Comparison of ENCODE assay signal across 8 mouse cellular contexts in genomic region chr4:57320606-57321327, GRCm38 (mm10). TPM values are rescaled to one million over a fixed set of nuclear protein-coding genes. Genes with fewer than 3 reads are reported as not detected.
A peak's percentile ranks its signal among the peaks of the same experiment; 100 is the strongest.
DNase-seq lines count a peak whose midpoint lies in the region; ATAC-seq lines count a peak whose summit lies in the region.

No protein-coding gene starts in this region.

- DNase-seq in adrenal gland, postnatal 10 days, result peak; percentile 62
- no peak for DNase-seq in adrenal gland, adult 8-10 months
- peak; percentile 89 for DNase-seq in midbrain, embryonic 11.5 days (ENCODE audit: low spot score, missing footprints)
- DNase-seq in frontal cortex, postnatal 36 days (ENCODE audit: low spot score in 2 of 2), result peak; percentile 36 to 65
- peak; percentile 27 to 60 for DNase-seq in layer of hippocampus, adult 8-10 months (ENCODE audit: low spot score in 2 of 2)
- peak; percentile 75 for DNase-seq in midbrain, embryonic 14.5 days

- no peak overlapping the region for H3K9ac ChIP-seq in midbrain, embryonic 11.5 days (ENCODE audit: low read length)
- H3K9ac ChIP-seq in midbrain, embryonic 13.5 days (replicated peaks), result no peak overlapping the region
- H3K9ac ChIP-seq in midbrain, embryonic 14.5 days (replicated peaks; ENCODE audit: low read length), result no peak overlapping the region

- no peak for ATAC-seq in midbrain, embryonic 11.5 days (ENCODE audit: low FRiP score)
- no peak for ATAC-seq in midbrain, embryonic 13.5 days
- ATAC-seq in midbrain, embryonic 14.5 days (ENCODE audit: low FRiP score, low TSS enrichment), result no peak
- ATAC-seq in activated CD4-positive, CD25-positive, alpha-beta regulatory T cell, adult 4 months, result no peak

- no peak overlapping the region for H3K27ac ChIP-seq in midbrain, embryonic 11.5 days (ENCODE audit: low read depth, low read length)
- no peak overlapping the region for H3K27ac ChIP-seq in midbrain, embryonic 13.5 days
- H3K27ac ChIP-seq in midbrain, embryonic 14.5 days (replicated peaks; ENCODE audit: low read depth, low read length), result no peak overlapping the region

- no peak overlapping the region for H3K4me3 ChIP-seq in midbrain, embryonic 11.5 days (ENCODE audit: low read depth, low read length)
- H3K4me3 ChIP-seq in midbrain, embryonic 13.5 days (replicated peaks), result no peak overlapping the region
- no peak overlapping the region for H3K4me3 ChIP-seq in midbrain, embryonic 14.5 days (replicated peaks; ENCODE audit: low read depth, low read length)

- H3K9me3 ChIP-seq in midbrain, embryonic 11.5 days (ENCODE audit: control insufficient read depth, low read length), result no peaks in the 10 kb centered on the region
- no peaks in the 10 kb centered on the region for H3K9me3 ChIP-seq in midbrain, embryonic 13.5 days
- H3K9me3 ChIP-seq in midbrain, embryonic 14.5 days (ENCODE audit: control insufficient read depth, low read length), result no peaks in the 10 kb centered on the region

- H3K36me3 ChIP-seq in midbrain, embryonic 11.5 days (ENCODE audit: control insufficient read depth, insufficient read depth, low read length), result no peaks in the 10 kb centered on the region
- no peaks in the 10 kb centered on the region for H3K36me3 ChIP-seq in midbrain, embryonic 13.5 days
- H3K36me3 ChIP-seq in midbrain, embryonic 14.5 days (ENCODE audit: control insufficient read depth, insufficient read depth, low read length), result no peaks in the 10 kb centered on the region

- H3K4me2 ChIP-seq in midbrain, embryonic 11.5 days, result no peak overlapping the region
- H3K4me2 ChIP-seq in midbrain, embryonic 13.5 days (replicated peaks), result no peak overlapping the region
- 0 out of 2 replicates have a peak overlapping the region, but pooled peaks have one; percentile 4 for H3K4me2 ChIP-seq in midbrain, embryonic 14.5 days (ENCODE audit: low read length)

- WGBS in midbrain, embryonic 11.5 days, result 42% methylated on average over 23 of the region's 23 CpGs
- 41% methylated on average over 23 of the region's 23 CpGs for WGBS in midbrain, embryonic 13.5 days
- 42% methylated on average over 23 of the region's 23 CpGs for WGBS in midbrain, embryonic 14.5 days

- H3K4me1 ChIP-seq in midbrain, embryonic 11.5 days (ENCODE audit: control insufficient read depth, insufficient read depth, low read length), result no peaks in the 10 kb centered on the region
- no peaks in the 10 kb centered on the region; the same call in 1 of the 2 replicates for H3K4me1 ChIP-seq in midbrain, embryonic 13.5 days (replicated peaks)
- H3K4me1 ChIP-seq in midbrain, embryonic 14.5 days (ENCODE audit: control insufficient read depth, insufficient read depth, low read length), result no peaks in the 10 kb centered on the region

- no peaks in the 10 kb centered on the region for H3K27me3 ChIP-seq in midbrain, embryonic 11.5 days (ENCODE audit: control insufficient read depth, insufficient read depth, low read length)
- H3K27me3 ChIP-seq in midbrain, embryonic 13.5 days, result no peaks in the 10 kb centered on the region
- H3K27me3 ChIP-seq in midbrain, embryonic 14.5 days (ENCODE audit: control insufficient read depth, insufficient read depth, low read length), result no peaks in the 10 kb centered on the region

RNA-seq across cellular contexts. Expression of gene Ptpn3, which starts 19.1 kb away (rescaled TPM):
- total RNA-seq in adrenal gland, postnatal 10 days (2021), result 10 to 100 TPM; 18.2 to 21.3 TPM
- total RNA-seq in adrenal gland, adult 8-10 months (2022), result 10 to 100 TPM; 31.1 to 57.6 (median 40.2) TPM
- polyA plus RNA-seq in midbrain, embryonic 11.5 days (2014; fragmentation: Nextera tagmentation; extraction: Ambion mirVana), result 0.33 and 0.90 TPM in 2 replicates
- polyA plus RNA-seq in midbrain, embryonic 13.5 days (2015; fragmentation: Nextera tagmentation; extraction: Ambion mirVana), result 1.5 and 1.6 TPM in 2 replicates
- 10 to 100 TPM; 67.3 to 86.5 (median 79.2) TPM for total RNA-seq in layer of hippocampus, adult 8-10 months (2022)
- polyA plus RNA-seq in midbrain, embryonic 14.5 days (2014; fragmentation: Nextera tagmentation; extraction: Ambion mirVana), result 3.1 and 3.8 TPM in 2 replicates
- 1 to 10 TPM; 1.6 to 2.0 TPM for polyA plus RNA-seq in activated CD4-positive, CD25-positive, alpha-beta regulatory T cell, adult 4 months (2017; shearing (Covaris generic))
